Mouse (Mus musculus): ENCODE data around the gene Tmem44.

GRCm38 (mm10) chr16:30489662-30490061, 61.0 kb downstream of the Tmem44 start:
- TF ChIP-seq POLR2A (IDR thresholded peaks at IDR 0.05; ENCODE audit: control insufficient read depth, extremely low read depth, insufficient read depth, low read length, poor library complexity): no peak
- no peak for TF ChIP-seq CTCF (IDR thresholded peaks at IDR 0.05; ENCODE audit: borderline replicate concordance, control insufficient read depth, extremely low read depth, insufficient read depth, low read length, poor library complexity)

All from thymus, adult 2 months (tissue).